In the genomic region with DNA sequence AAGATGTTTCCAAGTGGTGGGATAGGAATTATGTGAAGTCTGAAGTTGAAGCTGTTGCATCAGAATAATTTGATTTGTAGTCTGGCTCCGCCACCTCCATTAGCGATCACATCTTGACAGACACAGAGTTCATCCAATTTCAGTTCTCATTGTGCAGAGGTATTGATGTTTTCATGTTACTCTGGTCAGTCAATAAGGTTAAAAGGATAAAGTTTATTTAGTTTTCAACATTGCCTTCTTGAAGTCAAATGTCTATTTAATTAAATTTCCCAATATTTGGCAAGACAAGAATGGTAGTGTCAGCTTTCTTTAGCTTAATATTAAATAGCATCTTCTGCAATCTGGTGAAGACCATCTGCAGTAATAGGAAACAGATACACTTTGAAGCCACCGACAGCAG, we compare ENCODE assay signal across 32 mouse cellular contexts.
"Had no signal": no experiment of that assay in that cellular context is flagged by ENCODE, and none has a peak within 500 bp of the region (broad histone marks: within the 10 kb centered on the region; RNA-seq: fewer than 3 reads in every experiment).

No protein-coding gene starts in this region.

- H3K27me3 ChIP-seq: limb, embryonic 12.5 days; limb, embryonic 13.5 days; limb, embryonic 15.5 days; liver, embryonic 13.5 days; liver, embryonic 15.5 days; lung, embryonic 15.5 days; megakaryocyte, embryonic 14.5 days; midbrain, embryonic 12.5 days; midbrain, embryonic 13.5 days; midbrain, embryonic 15.5 days; neural tube, embryonic 12.5 days had no signal

- H3K9me3 ChIP-seq: limb, embryonic 10.5 days; limb, embryonic 12.5 days; limb, embryonic 13.5 days; limb, embryonic 15.5 days; liver, embryonic 13.5 days; liver, embryonic 15.5 days; lung, embryonic 15.5 days; megakaryocyte, embryonic 14.5 days; midbrain, embryonic 10.5 days; midbrain, embryonic 12.5 days; midbrain, embryonic 13.5 days; midbrain, embryonic 15.5 days; neural tube, embryonic 12.5 days had no signal

- DNase-seq: left cerebral cortex, postnatal 4 days; liver; liver, embryonic 13.5 days; liver, postnatal 0 days; lung, adult 18-20 months; lung, adult 2 months; lung, embryonic 14.5 days; lung, postnatal 10 days; lung, postnatal 14 days; lung, postnatal 36 days; lung, postnatal 4 days; midbrain, embryonic 14.5 days had no signal

- H3K36me3 ChIP-seq: limb, embryonic 10.5 days; limb, embryonic 12.5 days; limb, embryonic 13.5 days; limb, embryonic 15.5 days; liver, embryonic 13.5 days; liver, embryonic 15.5 days; lung, embryonic 15.5 days; midbrain, embryonic 10.5 days; midbrain, embryonic 12.5 days; midbrain, embryonic 13.5 days; midbrain, embryonic 15.5 days; neural tube, embryonic 12.5 days had no signal

- H3K4me2 ChIP-seq: limb, embryonic 12.5 days; limb, embryonic 13.5 days; limb, embryonic 15.5 days; liver, embryonic 11.5 days; liver, embryonic 13.5 days; liver, embryonic 15.5 days; lung, embryonic 14.5 days; lung, embryonic 15.5 days; midbrain, embryonic 11.5 days; midbrain, embryonic 12.5 days; midbrain, embryonic 13.5 days; midbrain, embryonic 15.5 days; neural tube, embryonic 12.5 days had no signal

- H3K27ac ChIP-seq: left cerebral cortex, adult 2 months; limb, embryonic 10.5 days; limb, embryonic 12.5 days; limb, embryonic 13.5 days; limb, embryonic 15.5 days; liver, embryonic 13.5 days; liver, embryonic 14.5 days; liver, embryonic 15.5 days; lung, embryonic 15.5 days; macrophage; midbrain, embryonic 10.5 days; midbrain, embryonic 12.5 days; midbrain, embryonic 13.5 days; midbrain, embryonic 15.5 days; neural tube, embryonic 12.5 days had no signal

- H3K9ac ChIP-seq: limb, embryonic 12.5 days; limb, embryonic 13.5 days; limb, embryonic 15.5 days; liver, embryonic 13.5 days; liver, embryonic 14.5 days; liver, embryonic 15.5 days; liver, postnatal 0 days; lung, embryonic 14.5 days; lung, embryonic 15.5 days; midbrain, embryonic 12.5 days; midbrain, embryonic 13.5 days; midbrain, embryonic 15.5 days; neural tube, embryonic 12.5 days had no signal

- ATAC-seq: liver, postnatal 0 days; lung, postnatal 0 days; midbrain, embryonic 13.5 days; midbrain, embryonic 15.5 days; midbrain, embryonic 16.5 days had no signal

- H3K4me3 ChIP-seq: left cerebral cortex, adult 2 months; limb, embryonic 10.5 days; limb, embryonic 12.5 days; limb, embryonic 13.5 days; limb, embryonic 15.5 days; liver, embryonic 13.5 days; liver, embryonic 15.5 days; lung, embryonic 15.5 days; megakaryocyte, embryonic 14.5 days; midbrain, embryonic 10.5 days; midbrain, embryonic 12.5 days; midbrain, embryonic 13.5 days; midbrain, embryonic 15.5 days; myocyte; neural tube, embryonic 12.5 days had no signal

- H3K4me1 ChIP-seq: limb, embryonic 12.5 days; limb, embryonic 13.5 days; limb, embryonic 15.5 days; liver, embryonic 13.5 days; liver, embryonic 15.5 days; megakaryocyte, embryonic 14.5 days; midbrain, embryonic 10.5 days; midbrain, embryonic 12.5 days; midbrain, embryonic 13.5 days; midbrain, embryonic 15.5 days; neural tube, embryonic 12.5 days had no signal
